In genomic region chr5:142262060-142262459, GRCm38 (mm10) we compare ENCODE assay signal across 8 mouse cellular contexts.
"Had no signal": no experiment of that assay in that cellular context is flagged by ENCODE, and none has a peak within 500 bp of the region (broad histone marks: within the 10 kb centered on the region; RNA-seq: fewer than 3 reads in every experiment).

No protein-coding gene starts in this region.

- DNase-seq: liver, postnatal 0 days; lung, adult 2 months; lung, postnatal 14 days; lung, postnatal 36 days; right cerebral cortex, postnatal 14 days; thymus, adult 2 months; thymus, postnatal 25 days; thymus, postnatal 4 days had no signal
